Mouse (Mus musculus): Measurements from ENCODE around the gene Pde11a. TPM values are rescaled to one million over a fixed set of nuclear protein-coding genes. Genes with fewer than 3 reads are reported as not detected.

The Pde11a gene
- total and polyA plus RNA-seq, 2 experiments from 2014 or later = 0.58 to 1.0 TPM

DNA sequence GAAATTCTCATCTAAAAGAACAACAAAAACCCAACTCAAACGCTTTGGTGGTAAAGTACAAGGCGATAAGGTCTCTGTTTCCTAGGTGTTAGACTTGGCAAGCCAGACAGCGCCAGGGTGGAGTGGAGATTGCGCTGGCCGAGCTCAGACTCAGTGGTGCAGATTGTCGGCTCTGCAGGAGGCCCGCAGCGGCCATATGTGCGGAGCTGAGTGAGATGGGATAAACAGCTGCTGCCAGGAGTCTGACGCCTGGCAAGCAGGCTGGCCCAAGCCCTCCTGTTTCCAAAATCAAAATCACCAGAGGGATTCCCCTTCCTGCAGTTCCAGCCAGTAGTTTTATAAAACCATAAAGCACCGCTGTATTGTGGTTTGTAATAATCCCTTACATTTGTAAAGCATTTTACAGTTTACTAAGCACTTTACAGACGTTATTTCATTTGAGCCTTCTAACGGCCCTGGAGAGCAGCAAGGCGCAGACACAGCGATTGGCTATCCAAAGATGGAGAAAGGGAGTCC lies 378.7 kb downstream of the Pde11a start:
- DNase-seq (ENCODE audit: low spot score) (peak; percentile 75), ATAC-seq (peak; percentile 59; the same call in 1 of the 2 replicates)
- no peak for TF ChIP-seq CTCF (IDR thresholded peaks at IDR 0.05; ENCODE audit: low read depth)
- Histone ChIP-seq H3K36me3 (ENCODE audit: insufficient read depth, low read length) (no peaks in the 10 kb centered on the region), H3K9me3 (ENCODE audit: low read length) (no peaks in the 10 kb centered on the region), H3K27me3 (ENCODE audit: insufficient read depth, low read length) (no peaks in the 10 kb centered on the region), H3K9ac (replicated peaks; ENCODE audit: low read length) (no peak overlapping the region; the same call in 1 of the 2 replicates), H3K4me2 (ENCODE audit: low read depth, low read length) (peak overlapping the region; percentile 31), H3K4me1 (ENCODE audit: insufficient read depth, low read length) (peaks cover 9% of the 10 kb centered on the region; the same call in 1 of the 2 replicates), H3K27ac (peak overlapping the region; percentile 17), H3K4me3 (ENCODE audit: low read length) (no peak overlapping the region)
- WGBS = 9% methylated on average over 15 of the region's 15 CpGs

DNA sequence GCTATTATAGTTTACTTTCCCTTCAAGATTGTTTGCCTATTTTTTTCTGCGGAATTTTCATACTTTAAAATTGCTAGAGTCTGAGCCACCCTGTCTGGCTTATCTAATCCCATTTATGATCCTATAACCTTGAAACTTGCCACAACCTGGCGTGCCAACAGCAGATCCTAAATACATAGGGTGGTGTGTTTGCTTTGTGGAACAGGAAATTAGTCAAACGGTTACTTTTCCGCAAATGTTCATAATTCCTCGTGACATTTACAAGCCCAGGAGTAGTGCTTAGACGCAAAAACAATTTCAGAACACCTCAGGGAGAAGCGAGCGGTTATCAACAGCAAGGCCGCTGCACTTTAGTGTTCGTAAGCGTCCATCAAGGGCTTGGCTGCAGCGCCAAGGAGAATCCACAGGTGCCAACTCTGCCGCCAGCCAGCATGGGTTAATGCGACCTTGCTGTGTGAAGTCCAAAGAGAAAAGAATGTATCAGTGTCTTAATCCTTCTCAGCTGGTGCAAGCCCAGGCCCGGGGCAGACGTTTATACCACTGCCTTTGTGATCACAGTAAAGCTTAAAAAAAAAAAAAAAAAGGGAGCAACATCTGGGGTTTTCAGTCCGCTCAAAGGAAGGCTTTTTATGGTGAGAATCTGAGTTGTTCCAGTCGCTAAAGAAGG lies 379.3 kb downstream of the Pde11a start:
- H3K9me3 ChIP-seq (ENCODE audit: low read length) = no peaks in the 10 kb centered on the region
- H3K27ac ChIP-seq = peak overlapping the region; percentile 26; the same call in 1 of the 2 replicates
- no peak for TF ChIP-seq CTCF (IDR thresholded peaks at IDR 0.05; ENCODE audit: low read depth)
- peaks cover 9% of the 10 kb centered on the region; the same call in 1 of the 2 replicates for H3K4me1 ChIP-seq (ENCODE audit: insufficient read depth, low read length)
- peak overlapping the region; percentile 31 for H3K4me2 ChIP-seq (ENCODE audit: low read depth, low read length)
- DNase-seq (ENCODE audit: low spot score) (peak; percentile 32), ATAC-seq (peak; percentile 53; the same call in 1 of the 2 replicates)
- H3K36me3 ChIP-seq (ENCODE audit: insufficient read depth, low read length) = no peaks in the 10 kb centered on the region
- no peaks in the 10 kb centered on the region for H3K27me3 ChIP-seq (ENCODE audit: insufficient read depth, low read length)
- H3K4me3 ChIP-seq (ENCODE audit: low read length) = no peak overlapping the region
- no peak overlapping the region for H3K9ac ChIP-seq (replicated peaks; ENCODE audit: low read length)
- 29% methylated on average over 18 of the region's 18 CpGs for WGBS

DNA sequence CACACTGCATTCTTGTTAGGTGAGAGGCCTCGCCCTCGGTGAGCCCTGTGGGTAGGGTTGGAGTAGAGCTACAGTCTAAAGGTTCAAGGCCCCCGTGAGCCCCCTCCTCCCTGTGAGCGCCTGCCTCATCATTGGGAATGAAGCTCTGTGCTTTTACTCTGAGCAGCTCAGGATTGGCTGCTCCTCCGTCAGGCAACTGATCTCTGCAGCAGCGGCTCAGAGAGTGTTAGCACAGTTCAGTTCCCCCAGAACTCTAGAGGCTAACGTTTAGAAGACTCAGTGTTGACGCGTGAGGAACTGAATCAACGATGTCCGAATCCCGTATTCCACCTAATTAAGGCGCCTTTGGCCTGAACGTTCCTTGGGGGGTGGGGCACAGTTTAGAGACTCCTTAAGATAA lies 382.9 kb downstream of the Pde11a start:
- no peak overlapping the region for H3K4me2 ChIP-seq (ENCODE audit: low read depth, low read length)
- H3K27me3 ChIP-seq (ENCODE audit: insufficient read depth, low read length) = no peaks in the 10 kb centered on the region
- no peak for TF ChIP-seq CTCF (IDR thresholded peaks at IDR 0.05; ENCODE audit: low read depth)
- H3K36me3 ChIP-seq (ENCODE audit: insufficient read depth, low read length) = no peaks in the 10 kb centered on the region
- ATAC-seq (no peak), DNase-seq (ENCODE audit: low spot score) (no peak)
- 55% methylated on average over 14 of the region's 14 CpGs for WGBS
- peaks cover 9% of the 10 kb centered on the region; the same call in 1 of the 2 replicates for H3K4me1 ChIP-seq (ENCODE audit: insufficient read depth, low read length)
- no peak overlapping the region for H3K27ac ChIP-seq
- H3K9me3 ChIP-seq (ENCODE audit: low read length) = no peaks in the 10 kb centered on the region
- H3K9ac ChIP-seq (replicated peaks; ENCODE audit: low read length) = no peak overlapping the region
- no peak overlapping the region for H3K4me3 ChIP-seq (ENCODE audit: low read length)

DNA sequence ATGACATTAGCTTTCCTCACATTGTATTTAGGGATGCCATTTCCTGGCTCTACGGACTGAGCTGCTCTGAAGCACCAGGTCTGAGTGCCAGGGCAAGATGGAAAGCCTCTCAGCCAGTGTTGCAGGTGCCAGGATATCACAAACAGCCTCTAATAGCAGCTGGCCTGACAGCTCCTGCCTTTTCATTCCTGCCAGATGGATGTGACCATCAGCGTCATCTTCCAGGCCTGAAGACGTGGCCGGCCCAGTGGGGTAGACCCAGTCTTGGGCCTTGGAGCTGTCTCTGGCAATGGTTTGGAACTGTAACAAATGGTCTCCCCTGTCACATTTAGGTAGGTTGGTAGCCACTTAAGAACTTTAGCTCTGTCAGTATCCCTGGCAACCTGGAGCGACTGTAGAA lies 385.3 kb downstream of the Pde11a start:
- WGBS = 85% methylated on average over 5 of the region's 5 CpGs
- DNase-seq (ENCODE audit: low spot score) (no peak), ATAC-seq (no peak)
- no peak overlapping the region for H3K27ac ChIP-seq
- H3K27me3 ChIP-seq (ENCODE audit: insufficient read depth, low read length) = no peaks in the 10 kb centered on the region
- H3K36me3 ChIP-seq (ENCODE audit: insufficient read depth, low read length) = no peaks in the 10 kb centered on the region
- H3K9me3 ChIP-seq (ENCODE audit: low read length) = no peaks in the 10 kb centered on the region
- no peak overlapping the region for H3K9ac ChIP-seq (replicated peaks; ENCODE audit: low read length)
- no peak overlapping the region for H3K4me3 ChIP-seq (ENCODE audit: low read length)
- no peak for TF ChIP-seq CTCF (IDR thresholded peaks at IDR 0.05; ENCODE audit: low read depth)
- H3K4me1 ChIP-seq (ENCODE audit: insufficient read depth, low read length) = no peaks in the 10 kb centered on the region
- H3K4me2 ChIP-seq (ENCODE audit: low read depth, low read length) = no peak overlapping the region

DNA sequence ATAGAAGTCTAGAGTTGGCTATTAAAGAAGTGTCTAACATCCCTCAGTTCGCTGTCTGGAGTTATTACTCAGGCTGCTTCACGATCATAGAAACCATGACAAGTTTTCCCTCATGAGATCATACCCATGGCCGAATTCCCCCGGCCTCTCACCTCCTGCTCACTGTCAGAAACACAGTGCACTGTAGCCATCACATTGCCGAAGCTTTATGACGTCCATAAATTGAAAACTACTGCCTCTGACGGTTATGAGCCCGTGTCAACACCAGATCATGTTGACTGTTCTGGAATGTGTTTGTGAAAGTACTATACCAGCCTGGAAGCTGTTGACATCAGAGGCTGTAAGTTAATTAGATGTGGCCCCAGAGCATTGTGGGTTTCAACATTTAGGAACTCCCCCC lies 387.9 kb downstream of the Pde11a start:
- Histone ChIP-seq H3K27me3 (ENCODE audit: insufficient read depth, low read length) (no peaks in the 10 kb centered on the region), H3K4me1 (ENCODE audit: insufficient read depth, low read length) (no peaks in the 10 kb centered on the region), H3K4me3 (ENCODE audit: low read length) (no peak overlapping the region), H3K4me2 (ENCODE audit: low read depth, low read length) (no peak overlapping the region), H3K9ac (replicated peaks; ENCODE audit: low read length) (no peak overlapping the region), H3K36me3 (ENCODE audit: insufficient read depth, low read length) (no peaks in the 10 kb centered on the region), H3K9me3 (ENCODE audit: low read length) (no peaks in the 10 kb centered on the region), H3K27ac (no peak overlapping the region)
- no peak for DNase-seq (ENCODE audit: low spot score)
- no peak for ATAC-seq
- WGBS = 88% methylated on average over 8 of the region's 8 CpGs
- TF ChIP-seq CTCF (IDR thresholded peaks at IDR 0.05; ENCODE audit: low read depth) = no peak

Small RNA genes lying within 50 kb of the gene (microRNA-seq; reads per million reads assigned to microRNA genes)
- gene Gm44337 = 0 reads per million in 2 experiments

Other genes with a start within 250 kb of the Pde11a start
- not detected in 2 replicates for gene Cyct, start 21.7 kb upstream of the Pde11a start, total RNA-seq (2014; rRNA removed)
- 0.29 and 0.31 TPM in 2 replicates for gene Cyct, start 21.7 kb upstream of the Pde11a start, polyA plus RNA-seq (2015; fragmentation: Nextera tagmentation; extraction: Ambion mirVana)
- 27.1 and 32.6 TPM in 2 replicates for gene Rbm45, start 31.2 kb upstream of the Pde11a start, total RNA-seq (2014; rRNA removed)
- gene Rbm45, start 31.2 kb upstream of the Pde11a start, polyA plus RNA-seq (2015; fragmentation: Nextera tagmentation; extraction: Ambion mirVana) = 15.1 and 15.3 TPM in 2 replicates
- 23.8 and 37.8 TPM in 2 replicates for gene Osbpl6, start 67.7 kb upstream of the Pde11a start, total RNA-seq (2014; rRNA removed)
- 28.6 and 30.9 TPM in 2 replicates for gene Osbpl6, start 67.7 kb upstream of the Pde11a start, polyA plus RNA-seq (2015; fragmentation: Nextera tagmentation; extraction: Ambion mirVana)